Mouse (Mus musculus) cerebellum, adult 9-10 months (tissue): Measurements from ENCODE around the gene Zdhhc8.
"Not testable (repeated sequence)": the region's sequence is repeated elsewhere in the genome, so short reads cannot be mapped to it uniquely, and the experiment has no call there.

Experiments
- DNase-seq: peaks from one replicate; pipeline ENCODE4 v3.0.0; 2022

Zdhhc8 gene

DNA sequence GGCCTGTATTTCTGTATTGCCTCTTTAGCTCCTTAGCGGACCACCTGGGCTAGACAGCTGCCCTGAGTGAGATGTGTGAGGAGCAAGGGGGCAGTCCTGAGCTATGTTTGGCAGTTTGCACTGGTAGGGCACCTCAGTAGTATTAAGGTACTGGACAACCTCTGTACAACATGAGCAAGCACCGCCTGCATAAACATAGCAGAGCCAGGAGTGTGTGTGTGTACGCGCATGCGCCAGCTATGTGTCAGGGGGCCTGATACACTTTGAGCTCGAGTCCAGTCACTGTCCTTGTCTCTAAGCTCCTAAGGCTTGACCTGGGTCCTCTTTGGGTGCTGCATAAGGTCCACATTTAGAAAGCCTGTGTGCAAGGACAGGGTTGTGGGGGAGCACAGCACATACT, 4.3 kb downstream of the Zdhhc8 start:
- DNase-seq, result no peak

DNA sequence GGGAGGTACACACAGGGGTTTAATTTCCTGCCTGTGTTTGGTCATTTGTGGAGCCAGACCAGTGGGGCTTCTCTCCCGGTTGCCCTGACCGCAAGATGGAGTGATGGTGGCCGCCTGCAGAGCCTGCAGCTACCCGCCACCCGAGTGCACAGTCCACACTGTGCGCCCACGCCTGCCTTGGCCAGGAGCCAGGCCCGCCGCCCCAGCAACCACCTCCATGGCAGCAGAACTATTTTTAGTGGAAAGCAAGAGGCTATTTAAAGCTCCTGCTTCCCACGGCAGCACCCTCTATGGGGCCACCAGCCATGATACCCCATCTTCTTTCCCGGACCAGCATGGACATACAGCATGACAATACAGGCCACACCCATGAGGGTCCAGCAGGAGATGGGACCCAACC, 5.3 kb downstream of the Zdhhc8 start:
- DNase-seq, result peak; percentile 75

DNA sequence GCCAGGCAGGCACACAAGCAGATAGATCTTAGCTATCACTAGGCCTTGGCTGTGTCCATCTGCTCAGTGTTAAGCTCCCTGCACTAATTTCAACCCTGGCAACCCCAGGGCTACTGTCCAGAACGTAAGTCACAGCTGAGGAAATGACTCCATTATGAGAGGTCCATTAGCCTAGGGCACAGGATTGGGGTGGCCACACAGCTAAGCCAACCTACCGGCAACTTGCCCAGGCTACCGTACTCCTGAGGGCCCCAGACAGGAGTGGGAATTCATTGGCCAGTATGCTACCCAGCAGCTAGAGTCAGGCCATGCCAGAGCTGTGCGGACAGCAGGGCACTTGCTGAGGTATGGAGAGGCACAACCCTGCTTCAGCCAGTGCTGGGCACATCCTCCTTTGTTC, 6.1 kb downstream of the Zdhhc8 start:
- DNase-seq, result peak; percentile 84

DNA sequence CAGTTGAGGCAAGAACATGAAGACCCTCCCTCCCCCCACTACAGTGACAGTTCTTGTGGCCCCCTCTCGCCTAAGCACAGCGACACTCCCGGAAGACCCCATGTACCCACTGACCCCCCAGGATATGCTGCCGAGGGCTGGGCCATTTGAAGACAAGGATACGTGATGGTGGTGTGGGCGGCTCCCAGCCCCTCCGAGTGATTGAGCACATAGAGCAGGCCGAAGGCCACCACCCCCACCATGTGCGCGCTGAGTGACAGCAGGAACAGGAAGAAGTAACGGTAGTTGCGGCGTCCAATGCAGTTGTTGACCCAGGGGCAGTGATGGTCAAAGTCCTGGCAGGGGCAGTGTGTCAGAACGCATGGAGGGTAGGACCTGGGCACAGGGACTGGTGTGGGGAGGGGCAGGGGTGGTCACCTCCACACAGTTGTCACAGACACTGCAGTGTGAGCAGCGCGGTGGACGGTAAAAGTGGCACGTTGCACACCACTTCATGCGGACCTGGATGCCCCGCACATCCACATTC, 7.0 kb downstream of the Zdhhc8 start:
- no peak for DNase-seq

DNA sequence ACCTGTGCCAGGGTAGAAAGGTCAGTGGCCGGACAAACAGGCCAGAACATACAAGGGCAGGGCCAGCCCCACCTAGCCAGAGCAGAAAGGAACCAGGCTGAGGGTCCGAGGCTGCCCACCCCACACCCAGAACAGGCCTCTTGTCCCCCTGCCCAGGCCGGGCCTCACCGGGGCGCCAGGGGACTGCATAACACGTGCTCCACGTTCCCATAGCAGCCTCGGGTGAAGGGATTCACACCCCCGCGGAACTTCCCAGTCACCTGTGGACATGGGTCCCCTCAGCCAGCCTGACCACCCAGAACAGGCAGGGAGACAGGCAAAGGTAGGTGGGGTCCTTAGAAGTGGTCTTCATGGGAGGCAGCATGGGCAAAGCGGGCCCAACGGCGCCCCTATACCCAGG, 7.7 kb downstream of the Zdhhc8 start:
- no peak for DNase-seq

DNA sequence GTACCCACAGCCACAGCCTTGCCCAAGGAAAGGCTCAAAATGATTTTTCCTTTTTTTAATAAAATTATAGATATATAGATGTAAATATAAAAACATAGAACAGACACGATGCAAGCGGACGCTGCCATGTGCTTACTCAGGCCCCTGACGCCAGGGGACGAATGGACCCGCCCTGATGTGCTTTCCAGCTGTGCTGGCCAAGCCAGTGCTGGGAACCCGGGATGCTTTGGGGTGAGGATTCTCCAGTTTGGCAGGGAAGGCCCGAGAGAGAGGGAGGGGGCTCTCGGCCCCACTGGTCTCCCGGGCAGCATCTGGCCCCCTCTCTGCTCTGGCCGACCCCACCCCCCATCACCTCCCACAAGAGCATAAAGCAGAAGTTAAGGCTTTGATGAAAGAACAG, 12.7 kb downstream of the Zdhhc8 start:
- DNase-seq, result no peak

DNA sequence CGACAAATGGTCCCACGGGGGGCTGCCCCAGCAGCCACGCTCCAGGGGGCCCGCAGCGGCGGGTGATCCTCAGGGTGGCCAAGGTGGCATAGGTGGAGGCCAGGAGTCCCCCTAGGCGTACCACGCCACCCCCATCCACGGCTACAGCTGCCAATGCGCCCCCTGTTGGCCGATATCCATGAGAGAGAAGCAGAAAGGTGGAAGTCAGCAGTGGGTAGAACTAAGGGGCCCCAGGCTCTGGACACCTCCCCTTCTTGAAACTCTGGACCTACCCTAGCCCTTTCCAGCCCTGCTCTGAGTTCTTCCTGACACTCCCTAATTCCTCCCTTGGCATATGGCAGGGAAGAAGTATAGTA, 13.4 kb downstream of the Zdhhc8 start:
- DNase-seq, result no peak

DNA sequence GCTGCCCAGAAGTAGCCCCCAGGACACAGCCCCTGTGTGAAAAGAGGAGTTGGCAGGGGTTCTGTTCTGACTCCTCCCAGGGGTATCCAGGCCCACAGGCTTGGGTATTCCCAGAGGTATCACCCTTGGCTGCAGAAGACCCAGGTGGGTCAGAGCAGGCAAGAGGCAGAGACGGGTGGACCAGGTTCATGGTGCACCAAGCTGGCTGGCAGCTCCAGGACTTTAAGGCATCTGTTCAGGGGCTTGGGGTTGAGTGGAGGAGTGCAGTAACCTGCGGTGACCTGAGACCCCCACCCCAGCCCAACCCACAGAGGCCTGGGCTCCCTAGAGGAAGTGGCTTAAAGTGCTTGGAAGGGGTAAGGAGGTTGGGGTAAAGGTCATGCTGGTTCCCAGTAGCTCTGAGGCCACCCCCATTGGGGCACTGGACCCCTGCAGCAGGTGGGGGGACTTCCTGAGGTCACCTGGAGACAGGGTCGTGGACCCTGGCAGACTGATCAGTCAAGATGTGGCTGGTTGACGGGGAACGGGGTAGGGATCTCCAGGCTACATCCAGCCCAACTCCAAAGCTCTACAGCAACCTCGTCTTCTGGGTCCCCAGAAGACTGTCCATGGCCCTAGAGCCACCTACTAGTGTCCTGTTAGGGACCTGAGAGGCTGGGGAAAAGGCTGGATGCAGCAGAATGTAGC, 13.9 kb downstream of the Zdhhc8 start:
- no peak for DNase-seq

DNA sequence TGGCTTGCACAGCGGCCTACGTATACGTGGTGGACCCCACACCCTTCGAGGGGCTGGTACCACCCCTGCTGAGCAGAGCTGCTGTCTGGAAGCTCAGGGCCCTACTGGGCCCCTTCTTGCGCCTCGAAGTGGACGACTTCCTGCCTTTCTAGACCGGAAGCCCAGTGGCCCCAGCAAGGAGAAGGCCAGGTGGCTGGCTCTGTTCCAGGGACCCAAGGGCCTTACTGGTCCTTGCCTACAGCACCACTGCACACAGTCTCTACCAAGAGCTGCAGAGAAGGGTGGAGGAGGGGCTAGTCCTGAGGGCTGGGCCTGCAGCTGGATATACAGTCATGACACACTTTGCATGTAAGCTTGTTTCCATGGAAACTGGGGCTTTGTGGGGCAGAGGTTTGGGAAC, 14.9 kb downstream of the Zdhhc8 start:
- DNase-seq, result no peak

DNA sequence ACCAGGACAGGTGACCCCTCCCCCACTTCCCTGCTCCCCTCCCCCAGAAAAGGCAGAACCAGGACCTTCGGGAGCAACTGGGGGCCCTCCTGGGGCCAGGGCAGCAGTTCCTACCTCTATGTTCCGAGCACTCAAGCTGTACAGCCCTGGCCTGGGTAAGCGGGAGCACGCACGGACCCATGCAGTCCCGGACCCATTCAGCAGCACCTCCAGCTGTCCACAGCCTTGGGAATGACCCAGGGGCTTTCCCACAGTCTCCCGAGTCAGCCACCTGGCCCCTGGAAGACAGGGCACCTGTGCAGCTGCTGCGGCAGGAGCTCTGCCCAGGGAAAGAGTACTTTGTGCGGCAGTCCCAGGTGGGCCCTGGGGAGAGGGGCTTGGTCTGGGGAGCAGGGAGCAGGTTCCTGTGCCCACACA, 16.3 kb downstream of the Zdhhc8 start:
- no peak for DNase-seq

DNA sequence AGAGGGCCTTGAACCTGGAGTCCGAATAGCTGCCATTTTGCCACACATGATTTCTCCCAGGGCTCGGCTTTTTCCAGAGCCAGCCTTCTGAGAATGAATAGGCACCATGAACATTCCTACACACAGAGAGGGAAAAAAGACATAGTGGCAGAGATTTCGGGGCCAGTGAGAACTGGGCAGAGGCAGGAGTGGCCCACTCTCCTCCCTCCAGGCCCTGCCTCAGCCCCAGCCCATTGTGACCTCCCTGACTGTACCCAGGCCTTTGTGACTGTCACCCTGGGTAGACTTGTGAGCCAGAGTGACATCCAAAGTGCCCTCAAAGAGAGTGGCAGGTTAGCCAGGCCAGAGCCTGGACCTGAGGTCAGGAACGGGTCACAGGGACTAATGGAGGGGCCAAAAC, 17.4 kb downstream of the Zdhhc8 start, which contains the start of gene Ccdc188:
Gene Ccdc188 (plus strand): TSS at position 301 of the 400 bp plus-strand sequence.
- no peak for DNase-seq

DNA sequence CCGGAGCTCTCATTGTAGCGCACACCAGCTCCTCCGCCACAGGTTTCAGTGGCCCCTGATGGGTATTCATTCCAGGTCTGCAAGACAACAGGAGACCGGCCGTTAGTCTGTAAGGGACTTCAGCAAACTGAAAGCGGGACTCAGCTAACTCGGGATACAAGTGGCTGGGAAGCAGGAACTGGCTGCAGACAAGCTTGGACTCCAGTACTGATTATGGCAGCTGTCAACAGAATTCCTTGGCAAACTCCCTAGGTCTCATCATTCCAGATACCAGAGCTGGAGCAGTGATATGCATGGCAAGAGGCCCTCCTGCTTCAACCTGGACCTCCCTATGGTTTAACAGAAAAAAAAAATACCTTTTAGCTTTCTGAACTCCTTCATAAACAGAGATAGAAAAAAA, 20.1 kb downstream of the Zdhhc8 start:
- DNase-seq, result no peak

DNA sequence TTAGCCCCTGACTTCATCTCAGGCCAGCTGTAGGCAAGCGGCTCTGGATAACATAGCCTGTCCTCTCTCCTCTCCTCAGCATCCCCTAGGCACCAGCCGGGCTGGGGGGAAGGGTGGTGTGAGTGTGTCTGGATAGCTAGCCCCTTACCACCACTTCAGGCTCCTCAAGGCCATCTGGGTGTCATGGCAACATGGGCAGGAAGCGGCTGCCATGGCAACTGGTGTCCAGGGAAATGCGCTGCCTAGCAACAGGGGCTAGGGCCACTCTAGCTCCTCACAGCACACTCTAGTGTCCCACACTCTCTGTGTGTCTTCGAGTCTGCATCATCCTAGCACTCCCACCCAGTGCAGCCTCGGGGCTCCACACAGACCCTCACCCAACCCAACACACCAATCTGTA, 21.2 kb downstream of the Zdhhc8 start:
- DNase-seq, result no peak

DNA sequence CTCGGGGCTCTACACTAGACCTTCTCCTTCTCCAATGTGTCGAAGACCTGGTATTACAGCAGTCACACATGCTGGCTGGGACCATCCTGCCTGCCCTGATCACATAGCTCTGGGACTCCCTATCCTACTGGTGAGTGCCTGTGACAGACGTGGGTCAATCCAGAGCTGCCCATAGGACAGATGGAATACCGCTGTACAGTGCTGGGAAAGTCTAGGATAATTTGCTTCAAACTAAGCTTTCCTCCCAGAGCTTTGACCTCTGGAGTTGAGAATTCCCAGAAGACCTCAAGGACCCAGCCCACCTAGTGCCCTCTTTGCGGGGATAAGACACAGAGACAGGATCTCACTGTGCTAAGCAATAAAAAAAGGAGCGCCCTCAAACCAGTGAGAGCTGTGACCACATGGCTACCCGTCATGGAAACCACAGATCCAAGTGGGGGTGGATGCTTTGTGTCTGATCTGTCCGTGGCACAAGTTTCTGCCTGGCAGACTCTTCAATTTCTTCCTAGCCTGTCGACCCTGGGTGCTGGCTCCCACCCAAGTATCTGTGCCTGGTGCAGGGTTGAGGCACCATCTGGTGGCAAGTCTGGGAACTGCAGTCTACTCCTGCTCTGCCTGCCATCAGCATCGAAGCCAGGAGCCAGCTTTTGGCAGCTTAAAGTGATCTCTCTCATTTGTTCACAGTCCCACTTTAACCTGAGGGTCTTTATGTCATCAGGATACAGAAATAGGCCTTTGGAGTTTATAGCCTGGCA, 23.3 kb downstream of the Zdhhc8 start:
- peak; percentile 91 for DNase-seq

DNA sequence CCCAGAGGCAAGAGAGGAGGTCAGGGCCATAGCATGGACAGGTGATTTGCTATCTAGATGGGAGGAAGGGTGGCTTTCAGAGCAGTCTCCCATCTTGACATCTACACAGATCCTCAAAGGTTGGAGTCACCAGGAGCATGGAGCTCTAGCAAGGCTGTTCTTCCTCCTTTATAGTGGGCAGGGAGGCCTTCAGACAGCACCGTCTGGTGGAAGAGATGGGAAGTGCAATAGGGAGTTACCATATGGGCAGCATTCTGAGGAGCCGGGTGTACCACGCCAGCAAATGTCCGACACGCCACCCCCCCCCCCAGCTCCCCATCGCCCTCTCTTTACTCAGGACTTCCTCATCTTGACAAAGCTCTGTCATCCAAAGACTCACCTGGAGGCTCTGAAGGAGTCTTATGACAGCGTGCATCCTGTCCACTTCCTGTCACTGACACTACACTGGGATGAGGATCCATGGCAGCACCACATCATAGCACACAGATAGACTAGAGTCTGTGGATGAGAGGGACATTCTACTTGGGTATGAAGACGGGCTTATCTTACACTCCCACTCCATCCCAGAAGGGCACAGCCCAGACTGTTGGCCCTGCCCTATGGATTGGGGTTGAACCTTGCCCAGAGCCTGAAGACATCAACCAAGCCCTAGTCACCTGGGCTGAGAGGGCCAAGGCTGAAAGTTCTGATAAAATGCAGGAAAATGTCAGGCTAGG, 24.1 kb downstream of the Zdhhc8 start:
- peak; percentile 87 for DNase-seq

DNA sequence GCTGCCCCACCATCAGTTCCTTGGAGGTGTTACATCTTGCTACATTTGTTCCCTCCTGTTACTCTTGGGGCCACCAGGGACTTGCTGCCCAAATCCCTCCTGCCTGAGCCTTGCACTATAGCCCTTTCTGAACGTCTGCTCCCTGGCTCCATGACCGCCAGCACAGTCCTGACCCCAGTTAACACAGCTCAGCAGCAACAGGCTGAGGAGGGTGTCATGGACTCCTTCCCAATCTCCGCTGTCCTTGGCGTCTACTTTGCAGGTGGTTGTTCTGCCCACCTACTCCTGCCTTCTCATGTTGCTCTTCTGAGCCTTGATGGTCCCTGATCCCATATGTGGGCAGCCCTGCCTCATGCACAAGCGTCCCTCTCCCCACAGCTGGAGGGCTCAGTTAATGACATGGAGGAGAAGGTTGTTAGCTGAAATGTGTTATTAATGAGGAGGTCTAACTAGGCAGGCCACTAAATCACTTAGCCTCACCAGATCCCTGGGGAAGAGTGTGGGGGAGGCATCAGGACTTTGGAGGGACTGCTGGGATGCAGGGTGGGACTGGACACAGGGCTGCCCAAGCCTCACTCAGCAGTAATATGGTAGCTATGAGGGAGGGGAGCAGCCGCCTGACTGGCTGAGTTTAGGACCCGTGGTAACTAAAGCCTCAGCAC, 31.4 kb downstream of the Zdhhc8 start:
- no peak for DNase-seq

DNA sequence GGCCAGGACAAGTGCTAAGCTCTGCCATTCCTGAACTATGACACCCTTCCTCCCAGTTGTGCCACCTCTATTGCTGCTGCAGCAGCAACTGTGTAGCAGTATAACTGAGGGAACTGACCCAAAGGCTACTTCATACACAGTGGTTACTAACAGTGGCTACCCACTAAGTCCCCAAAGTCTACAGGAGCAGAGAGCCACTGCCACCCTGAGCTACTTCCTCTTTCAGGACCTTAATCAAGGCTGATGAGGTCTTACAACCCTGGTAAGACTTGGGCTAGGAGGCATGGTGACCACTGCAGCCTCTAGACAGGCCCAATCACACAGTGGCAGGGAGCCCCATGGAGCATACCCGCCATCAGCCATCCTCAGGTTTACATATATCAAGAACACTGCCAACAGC, 32.9 kb downstream of the Zdhhc8 start:
- no peak for DNase-seq

DNA sequence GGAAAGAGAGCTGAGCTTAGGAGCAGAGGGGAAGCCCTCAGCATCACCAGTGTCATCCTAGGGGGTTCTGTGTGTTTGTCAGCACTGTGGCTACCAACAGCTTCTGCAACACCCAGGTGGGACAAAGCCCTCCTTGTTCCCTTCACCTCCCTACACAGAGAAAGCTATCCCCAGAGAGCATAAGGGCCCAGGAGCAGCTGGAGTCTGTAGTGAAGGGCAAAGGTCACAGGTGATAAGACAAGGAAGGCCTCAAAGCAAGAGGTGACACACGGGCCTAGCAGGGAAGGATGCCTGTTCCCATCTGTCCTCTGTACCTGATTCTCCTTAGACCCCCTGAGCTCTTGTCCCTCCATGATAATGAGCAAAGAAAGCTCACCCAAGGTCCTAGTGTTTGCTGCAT, 33.3 kb downstream of the Zdhhc8 start:
- no peak for DNase-seq

DNA sequence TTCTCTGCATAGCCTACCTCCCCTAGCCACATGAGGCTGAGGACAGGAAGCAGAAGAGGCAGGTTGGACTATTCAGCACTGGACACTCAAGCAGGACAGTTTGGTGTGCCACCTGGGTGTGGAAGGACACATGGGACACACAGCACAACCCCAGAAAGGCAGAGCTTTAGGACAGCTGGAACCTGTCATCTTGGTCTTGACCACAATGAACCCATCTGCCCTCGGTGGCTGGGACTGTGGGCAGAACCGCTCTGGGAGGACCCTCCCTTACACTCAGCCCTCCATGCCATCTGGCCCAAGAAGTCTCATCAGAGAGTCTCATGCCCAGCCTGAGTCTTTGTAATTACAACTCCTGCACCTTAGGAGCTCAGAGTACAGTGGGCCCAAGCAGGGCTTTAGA, 34.9 kb downstream of the Zdhhc8 start:
- DNase-seq, result no peak

DNA sequence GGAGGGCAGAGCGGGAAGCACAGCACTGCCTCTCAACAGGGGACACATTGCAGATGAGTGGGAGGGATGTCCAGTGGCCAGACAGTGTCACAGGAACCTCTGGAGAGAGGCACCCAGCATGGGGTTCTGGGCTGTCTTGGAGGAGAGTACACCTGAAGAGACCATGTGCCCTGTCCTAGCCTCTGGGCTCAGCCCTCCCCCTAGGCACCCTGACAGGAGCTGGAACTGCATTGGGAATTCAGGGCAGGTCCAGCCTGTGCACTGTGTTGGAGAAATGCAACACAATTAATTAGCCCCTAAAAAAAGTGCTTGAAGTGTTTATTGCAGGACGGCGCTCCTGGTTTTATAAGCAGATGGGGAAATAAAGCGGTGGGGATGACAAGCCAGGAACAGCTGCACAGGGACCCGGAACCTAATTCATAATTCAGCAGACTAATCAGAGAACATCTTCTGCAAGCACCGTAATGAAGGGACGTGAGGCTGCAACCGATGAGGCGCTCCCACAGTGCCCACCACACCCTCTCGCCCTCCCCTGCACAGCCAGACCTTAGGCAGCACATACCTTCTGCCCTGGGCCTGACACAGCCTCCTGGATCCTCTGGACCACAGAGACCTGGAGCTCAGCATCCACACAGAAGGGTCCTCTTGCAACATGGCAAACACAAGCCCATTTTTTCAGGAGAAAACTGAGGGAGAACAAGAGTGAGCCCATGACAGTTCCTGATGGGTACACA, 36.4 kb downstream of the Zdhhc8 start:
- DNase-seq, result no peak

DNA sequence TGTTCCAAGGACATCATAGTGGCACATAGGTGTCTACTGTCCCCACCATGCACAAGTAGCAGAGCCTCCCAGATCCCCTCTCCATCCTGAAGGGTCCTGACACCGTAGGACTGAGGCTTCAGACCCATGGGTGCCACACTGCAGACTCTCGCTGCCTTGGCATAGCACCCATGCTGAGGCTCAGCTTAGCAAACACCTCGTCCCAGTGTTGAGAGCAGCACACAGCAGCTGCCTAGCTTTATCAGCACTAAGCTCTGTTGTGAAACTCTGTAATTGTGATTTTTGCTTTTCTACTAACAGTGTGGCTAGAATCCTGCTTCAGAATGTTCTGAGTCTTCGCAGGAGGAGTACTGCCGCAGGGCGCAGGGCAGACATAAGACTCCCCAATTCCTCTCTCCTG, 37.1 kb downstream of the Zdhhc8 start:
- DNase-seq, result no peak

DNA sequence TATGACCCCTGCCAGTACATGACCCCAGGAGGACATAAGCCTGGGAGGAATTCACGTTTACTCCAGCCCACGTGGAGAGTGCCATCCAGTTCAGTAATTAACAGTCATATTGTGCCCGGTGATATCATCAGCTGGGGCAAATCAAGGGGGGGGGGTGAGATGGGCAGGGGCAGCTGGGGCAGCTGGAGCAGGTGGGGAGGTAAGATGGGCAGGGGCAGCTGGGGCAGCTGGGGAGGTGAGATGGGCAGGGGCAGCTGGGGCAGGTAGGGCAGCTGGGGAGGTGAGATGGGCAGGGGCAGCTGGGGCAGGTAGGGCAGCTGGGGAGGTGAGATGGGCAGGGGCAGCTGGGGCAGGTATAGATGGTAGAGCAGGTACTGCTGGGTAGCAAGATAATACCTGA, 39.4 kb downstream of the Zdhhc8 start:
- not testable (repeated sequence) for DNase-seq

DNA sequence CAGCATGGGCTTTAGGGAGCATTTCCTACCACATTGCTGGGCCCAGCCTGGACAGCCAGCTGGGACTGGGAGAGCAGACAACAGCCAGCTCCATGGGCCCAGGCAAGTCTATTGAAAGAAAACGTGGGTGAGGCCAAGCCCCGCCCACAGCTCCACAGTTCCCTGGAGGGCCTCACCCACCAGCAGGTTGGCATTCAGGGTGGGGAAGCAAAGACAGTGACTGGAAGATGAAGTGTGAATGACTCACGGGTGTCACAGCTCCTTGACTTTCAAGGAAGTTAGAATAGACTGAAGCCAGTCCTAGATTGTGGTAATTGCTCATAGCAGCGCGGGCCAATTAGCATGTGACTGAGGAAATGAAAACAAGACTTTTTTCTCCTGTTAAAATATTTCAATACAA, 39.9 kb downstream of the Zdhhc8 start:
- no peak for DNase-seq
